Mouse (Mus musculus) ovary, postnatal 36 days (tissue): ENCODE data around the gene Arnt2.

Experiments used
- DNase-seq: peaks from one replicate; pipeline ENCODE4 v3.0.0; 2022; ENCODE audit warnings: low spot score, mixed read lengths

The Arnt2 gene

DNA sequence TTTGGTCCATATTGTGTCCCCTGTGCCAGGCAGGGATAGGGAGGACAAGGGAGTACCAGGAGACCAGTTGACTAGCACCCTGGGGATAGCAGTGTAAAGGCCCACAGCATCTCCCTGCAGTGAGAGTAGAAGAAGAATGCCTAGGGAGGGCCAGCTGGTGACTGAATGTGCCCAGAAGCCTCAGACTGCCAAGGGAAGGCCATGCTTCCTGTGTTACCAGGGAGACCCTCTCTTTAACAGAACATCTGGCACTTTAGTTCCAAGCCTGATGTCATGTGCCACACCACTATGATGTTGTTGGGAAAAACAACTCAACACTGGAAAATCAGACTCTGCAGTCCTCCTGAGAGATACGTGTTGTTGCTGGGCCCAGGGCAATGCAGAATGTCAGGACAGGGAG is 12.7 kb downstream of the Arnt2 start:
- no peak for DNase-seq

DNA sequence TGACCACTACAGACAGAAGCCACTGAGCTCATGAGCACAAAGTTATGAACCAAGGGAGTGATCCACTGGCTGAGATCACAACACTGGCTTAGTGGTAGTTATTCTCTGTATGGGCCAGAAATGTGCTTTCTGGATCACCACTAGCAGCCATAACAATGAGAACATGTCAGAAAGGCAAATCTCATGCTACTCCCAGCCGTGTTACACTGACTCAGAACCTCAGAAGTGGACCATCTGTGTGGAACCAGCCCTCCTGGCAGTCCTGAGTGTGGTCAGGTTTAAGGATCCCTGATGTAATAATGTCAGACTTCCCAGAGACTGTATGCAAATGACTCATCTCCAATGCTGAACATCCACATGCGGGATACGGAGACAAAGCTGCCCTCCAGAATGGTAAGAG is 13.4 kb downstream of the Arnt2 start:
- no peak for DNase-seq

DNA sequence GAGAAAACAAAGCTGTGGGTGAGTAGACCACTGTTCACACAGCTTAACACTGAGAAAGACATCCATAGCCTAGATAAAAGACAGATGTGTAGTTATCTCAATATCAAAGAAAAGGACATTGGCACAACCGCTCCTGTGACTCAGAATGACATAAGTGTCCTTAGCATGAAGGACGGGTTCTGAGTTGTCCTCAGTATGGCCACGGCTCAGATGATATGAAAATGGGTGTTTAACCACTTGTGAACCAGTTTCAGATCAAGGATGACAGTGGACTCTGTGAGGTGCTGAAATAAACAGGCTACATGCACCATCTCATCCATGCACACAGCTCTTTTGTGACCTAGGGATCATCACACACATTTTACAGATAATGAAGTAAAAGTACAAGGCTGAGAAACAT is 22.1 kb downstream of the Arnt2 start:
- no peak for DNase-seq

DNA sequence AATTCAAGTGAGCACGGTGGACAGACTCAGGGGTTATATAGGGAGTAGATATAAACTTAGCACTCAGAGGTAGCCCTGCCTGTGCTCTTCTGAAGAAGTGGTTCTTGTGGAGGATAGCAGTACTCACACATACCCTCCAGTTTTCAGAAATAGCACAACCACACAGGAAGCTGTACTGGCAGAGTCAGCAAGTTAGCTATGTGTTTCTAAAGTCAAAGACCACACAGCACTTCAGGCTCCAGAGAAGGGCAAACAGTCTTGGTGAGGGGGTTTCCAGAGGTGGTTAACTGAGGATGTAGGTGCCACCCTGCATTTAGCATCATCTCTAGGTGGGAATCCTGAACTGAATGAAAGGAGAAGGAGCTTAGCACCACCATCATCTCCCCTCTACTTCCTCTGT is 23.5 kb downstream of the Arnt2 start:
- DNase-seq, result no peak

DNA sequence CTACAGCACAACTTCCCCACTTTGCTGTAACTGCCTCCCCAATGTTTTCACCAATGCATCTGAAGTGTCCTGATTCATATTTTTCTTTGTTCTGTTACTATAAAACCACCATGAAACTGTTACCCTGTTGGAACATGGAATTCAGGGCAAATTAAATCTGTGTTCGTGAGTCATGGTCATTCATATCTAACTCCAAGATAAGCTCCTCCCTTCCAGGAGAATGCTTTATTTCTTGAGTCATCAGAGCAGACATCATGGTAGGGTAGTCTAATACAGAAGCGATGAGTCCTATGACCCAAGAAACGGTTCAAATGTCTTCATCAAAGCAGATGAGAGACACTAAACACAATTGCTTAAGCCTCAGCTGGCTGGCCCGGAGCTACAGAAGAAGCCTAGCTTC is 25.2 kb downstream of the Arnt2 start:
- DNase-seq, result no peak

DNA sequence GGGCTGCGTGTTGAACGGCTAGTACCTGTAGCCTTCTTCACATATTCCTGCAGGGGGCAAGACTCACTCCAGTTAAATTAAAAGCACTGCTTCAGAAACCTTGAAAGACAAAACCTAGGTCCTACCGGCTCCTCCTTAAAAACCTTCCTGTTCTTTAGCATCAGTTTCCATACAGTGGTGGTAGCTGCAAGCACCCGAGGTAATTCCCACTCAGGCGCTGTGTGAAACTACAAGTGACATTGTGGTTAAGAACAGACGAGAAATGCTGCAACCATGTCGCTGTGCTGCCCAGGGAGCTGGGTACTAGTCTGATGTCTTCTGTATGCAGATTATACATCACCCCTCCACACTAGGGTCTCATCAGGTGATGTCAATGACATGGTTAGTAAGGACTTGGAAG is 25.9 kb downstream of the Arnt2 start:
- no peak for DNase-seq

DNA sequence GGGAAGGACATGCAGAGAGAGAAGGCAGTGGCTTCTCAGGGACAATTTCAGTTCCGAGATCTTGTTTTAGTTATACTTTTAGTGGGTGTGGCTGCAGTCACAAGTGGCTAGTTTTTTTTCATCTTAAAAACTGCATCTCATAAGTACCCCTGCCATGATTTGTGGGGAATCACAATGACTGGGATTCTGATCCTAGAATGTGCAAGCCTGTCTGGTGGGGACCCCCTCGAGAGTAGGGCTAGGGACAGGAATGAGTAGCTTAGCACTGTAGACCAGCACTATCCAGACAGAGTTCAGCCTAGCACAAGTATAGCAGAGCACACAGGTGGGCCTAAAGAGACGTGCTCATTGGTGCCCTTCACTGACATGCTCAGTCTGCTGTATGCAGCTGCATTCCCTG is 27.6 kb downstream of the Arnt2 start:
- no peak for DNase-seq

DNA sequence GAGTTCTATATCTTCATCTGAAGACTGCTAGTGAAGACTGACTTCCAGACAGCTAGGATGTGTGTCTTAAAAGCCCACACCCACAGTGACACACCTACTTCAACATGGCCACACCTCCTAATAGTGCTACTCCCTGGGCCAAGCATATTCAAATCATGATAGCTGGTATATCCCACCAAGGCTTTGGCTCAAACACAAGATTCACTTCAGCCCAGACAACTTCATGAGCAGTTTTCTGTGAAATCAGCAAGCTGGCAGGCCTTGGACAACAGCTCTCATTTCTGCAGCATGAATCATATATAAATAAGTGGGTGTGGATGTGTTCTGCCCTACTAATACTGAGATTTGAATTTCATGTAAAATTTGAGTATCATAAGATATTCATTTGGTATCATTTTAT is 29.2 kb downstream of the Arnt2 start:
- DNase-seq, result no peak

DNA sequence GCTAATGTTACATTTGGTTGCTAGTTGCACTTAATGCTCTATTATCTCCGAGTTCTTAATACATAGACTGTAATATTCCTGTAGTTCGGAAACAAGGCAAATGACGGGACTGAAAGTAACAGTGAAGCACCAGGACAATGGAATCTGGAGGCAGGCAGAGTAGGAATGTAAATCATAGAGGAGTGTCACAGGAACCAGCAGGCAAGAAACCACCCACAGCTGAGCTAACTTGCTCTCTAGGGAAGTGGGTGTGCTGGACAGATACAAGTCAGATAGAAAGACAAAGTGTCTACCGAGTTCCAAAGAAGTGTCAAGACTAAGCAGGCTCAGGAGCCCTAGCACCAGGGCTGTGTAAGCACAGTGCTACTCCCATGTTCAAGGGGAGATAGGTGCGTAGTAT is 32.6 kb downstream of the Arnt2 start:
- DNase-seq, result no peak

DNA sequence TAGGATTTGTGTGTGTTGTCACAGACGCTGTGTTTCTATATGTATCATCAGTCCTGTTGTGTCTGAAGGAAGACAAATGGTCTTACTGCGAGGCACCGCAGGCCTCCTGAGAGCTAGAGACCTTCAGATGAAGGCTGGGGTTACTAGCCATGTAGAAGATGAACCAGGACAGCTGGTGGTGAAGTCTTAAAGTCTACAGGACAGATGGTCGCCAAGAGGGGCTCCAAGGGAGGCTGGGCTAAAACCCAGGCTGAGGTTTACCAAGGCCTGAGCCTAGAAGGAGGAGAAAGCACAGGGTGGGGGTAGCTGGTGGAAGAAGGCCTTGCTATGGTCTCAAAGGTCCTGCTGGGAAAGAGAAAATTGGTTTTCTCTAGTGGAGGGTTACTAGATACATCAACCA is 36.3 kb downstream of the Arnt2 start:
- no peak for DNase-seq

DNA sequence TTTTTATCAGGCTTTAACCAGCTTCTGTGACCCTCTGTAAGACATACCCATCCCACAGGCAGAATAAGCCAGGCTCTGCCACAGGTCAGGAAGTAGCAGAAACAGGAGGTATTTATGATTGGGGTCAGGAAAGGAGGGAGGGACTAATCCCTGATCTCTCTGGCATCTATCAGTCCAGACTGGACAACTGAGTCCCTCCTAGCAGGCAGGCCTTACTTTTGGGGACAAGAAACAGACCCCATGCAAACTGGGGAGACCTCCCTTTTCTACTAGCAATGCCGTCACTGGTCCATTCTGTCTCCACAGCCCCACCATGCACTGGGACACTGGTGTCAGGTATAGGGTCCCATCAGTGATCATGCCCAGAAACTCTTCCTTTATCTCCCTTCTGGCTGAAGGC is 37.1 kb downstream of the Arnt2 start:
- no peak for DNase-seq

DNA sequence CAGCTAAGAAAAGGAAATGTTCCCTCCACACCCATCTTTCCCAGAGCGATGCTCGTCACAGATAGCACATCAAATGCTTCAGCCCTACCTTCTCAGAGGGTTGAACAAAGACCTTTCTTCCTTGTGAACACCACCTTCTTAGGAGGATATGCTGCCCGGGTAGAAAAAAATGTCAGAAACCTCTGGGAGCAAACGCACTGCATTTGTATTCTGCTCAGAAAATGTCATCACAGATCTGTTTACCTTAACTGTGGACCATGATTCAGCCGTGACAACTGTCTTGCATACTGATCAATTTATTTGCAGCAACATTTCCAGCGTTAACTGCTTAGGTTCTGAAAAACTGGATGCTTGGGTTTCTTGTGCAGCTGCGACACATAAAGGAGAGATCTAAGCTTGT is 37.7 kb downstream of the Arnt2 start:
- no peak for DNase-seq

DNA sequence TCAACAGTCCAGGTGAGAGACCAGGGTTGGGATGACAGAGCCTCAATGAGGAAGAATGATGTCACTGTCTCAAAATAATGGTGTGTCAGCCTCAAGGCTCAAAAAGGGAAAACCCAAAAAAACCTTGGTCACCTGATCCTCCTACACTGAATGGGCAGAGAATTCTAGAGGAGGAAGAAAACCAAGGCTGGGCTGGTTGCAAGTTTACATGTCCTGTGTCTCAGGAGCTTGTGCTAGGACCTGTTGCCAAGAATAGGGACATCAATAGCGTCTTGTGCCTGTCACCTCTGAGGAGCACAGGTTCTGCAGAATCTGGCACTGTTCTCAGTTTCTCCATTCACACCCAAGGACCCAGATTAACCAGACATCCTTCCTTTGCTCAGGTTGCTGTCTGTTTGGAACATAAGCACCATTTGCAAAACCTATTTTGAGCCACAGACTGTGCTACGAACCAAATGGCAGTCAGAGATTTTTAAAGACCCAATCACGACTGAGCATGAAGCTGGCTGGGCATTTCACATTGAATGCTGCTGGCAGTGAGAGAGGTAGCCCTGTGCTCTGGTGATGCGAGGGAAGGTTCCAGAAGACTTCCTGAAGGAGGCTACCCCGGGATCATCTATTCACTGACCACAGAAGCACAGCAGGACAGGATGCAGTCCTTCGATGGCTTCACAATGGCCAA is 38.9 kb downstream of the Arnt2 start:
- no peak for DNase-seq

DNA sequence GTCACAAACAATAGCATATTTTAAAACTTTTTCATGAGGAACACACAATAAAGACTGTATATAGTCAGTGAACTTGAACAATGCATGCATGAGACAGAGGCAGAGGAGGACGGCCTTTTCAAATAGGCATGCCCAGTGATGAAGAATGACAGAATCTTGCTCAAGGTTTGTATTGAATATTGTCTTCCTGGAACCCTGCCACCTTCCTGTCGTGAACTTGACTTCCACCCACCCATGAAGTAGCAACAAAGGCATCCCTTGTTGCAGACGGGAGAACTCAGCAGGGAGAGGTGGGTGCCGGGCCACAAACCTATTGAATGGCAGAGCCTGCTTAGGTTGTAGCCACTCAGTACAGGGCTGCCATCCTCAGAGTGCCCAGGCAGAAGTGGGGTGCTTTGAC is 43.7 kb downstream of the Arnt2 start:
- DNase-seq, result no peak

DNA sequence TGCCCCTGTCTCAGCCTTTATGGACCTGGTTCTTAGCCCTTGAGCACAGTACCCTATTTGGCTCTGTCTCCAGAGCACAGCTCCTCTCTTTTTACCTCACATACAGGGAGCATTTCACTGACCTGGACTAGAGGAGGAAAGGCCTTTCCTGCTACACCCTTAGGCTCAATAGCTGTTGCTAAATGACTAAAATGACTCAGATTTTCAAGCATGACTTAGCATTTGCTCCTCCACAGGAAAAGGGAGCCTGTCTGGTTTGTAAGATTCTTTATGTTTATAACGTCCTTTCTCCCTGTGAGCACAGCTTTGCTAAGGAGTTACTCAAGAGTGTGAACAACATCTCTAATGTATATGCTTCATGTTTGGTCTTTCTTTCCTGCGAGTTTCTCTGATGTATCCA is 47.3 kb downstream of the Arnt2 start:
- DNase-seq, result no peak

DNA sequence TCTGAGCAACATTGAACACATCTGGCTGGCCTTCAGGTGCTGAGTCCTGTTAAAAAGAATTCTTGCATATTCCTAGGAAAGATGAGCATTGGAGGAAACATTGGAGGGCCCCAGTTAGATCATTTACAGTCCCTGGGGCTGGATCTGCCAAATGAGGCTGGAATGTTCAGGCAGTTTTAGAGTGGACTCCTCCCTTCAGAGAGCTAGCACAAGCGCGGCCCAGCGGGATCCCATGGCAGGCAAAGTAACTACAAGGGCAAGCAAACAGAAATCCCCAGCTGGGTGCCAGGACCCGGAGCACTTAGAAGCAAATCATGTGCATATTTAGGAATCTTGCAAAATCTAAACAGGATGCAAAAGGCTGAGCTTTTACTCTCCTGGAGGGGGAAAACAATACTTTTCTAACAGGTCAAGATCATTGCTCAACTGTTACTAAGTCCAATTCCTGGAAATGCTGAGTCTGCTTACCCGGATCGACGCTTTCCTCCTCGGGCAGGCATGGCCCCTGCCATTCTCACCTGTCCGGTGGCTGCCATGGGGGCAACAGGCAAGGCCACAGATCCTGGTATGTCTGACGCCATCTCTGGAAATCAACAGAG is 48.8 kb downstream of the Arnt2 start:
- DNase-seq, result no peak

DNA sequence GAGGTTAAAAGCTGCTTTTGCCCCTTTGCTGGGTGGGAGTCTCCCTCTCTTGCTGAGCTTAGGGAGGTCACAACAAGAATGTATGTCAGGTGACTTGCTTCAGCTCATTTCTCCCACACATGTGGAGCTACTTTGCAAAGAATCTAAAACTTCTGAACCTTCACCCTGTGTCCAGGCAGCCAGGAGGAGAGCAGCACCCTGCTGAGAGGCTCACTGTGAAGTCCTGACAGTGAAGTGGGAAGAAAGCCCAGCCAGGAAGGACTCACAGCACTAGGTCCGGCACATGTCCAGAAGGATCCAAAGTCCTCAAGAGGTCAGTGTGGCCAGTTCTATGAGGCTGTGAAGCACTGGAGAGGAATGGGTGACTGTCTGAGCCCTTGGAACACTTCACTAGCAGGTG is 51.5 kb downstream of the Arnt2 start:
- no peak for DNase-seq

DNA sequence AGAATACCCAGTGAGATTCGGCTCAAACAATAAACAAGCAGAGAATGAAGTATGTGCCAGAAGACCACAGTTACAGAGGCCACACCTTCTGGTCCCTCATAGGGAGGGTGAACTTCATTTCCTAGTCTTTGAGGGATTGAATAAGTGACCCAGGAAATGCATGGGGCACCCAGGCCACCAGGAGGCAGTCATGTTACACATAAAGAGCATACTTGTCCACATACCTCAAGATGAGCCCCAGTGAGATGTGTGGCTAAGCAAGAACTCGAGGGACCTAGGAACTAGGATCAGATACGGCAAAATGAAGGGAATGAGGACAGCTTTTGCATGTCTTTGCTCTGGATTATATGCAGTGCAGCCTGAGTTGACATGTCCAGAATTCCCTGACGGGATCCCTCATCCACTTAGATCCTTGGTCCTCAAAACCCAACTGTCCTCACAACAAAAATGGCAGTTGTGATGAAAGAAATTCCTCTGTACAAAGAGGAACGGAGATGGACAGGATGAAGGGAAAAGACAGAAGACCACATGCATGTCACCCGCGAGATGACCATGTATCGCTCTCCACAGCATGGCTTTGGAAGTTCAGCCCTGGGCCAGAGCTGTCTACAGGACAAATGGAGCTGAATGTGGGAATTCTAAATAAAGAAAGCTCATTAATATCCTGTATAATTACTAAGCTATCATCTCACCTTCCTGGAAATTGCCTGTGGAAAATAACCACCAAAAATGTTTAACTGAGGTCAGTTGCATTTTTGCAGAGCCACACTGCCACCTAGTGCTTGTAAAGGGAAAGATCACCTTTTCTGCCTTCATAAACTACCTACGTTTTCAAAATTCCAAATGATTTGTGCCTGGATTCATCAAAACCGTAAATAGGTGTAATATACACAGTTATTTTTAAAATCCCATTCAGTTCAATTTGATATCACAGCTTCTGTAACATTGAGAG is 54.1 kb downstream of the Arnt2 start:
- DNase-seq, result peak; percentile 54

DNA sequence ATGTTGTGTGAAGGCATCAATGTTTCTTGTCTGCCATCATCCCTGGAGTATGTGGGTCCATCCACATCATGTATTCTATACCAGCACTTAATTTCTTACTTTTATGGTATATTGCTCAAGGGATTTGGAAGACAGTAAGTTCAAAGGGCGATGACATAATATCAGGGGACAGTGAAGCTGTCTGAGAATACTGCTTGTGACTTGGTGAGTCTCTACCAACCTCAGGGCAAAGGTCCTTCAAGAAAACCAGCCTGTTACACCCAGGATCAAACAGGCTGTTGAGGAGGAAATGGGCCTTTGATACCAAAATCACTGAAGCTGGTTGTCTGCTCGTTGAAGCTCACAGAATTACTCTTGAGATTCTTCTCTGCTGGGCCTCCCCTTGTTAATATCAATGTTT is 55.1 kb downstream of the Arnt2 start:
- DNase-seq, result no peak

DNA sequence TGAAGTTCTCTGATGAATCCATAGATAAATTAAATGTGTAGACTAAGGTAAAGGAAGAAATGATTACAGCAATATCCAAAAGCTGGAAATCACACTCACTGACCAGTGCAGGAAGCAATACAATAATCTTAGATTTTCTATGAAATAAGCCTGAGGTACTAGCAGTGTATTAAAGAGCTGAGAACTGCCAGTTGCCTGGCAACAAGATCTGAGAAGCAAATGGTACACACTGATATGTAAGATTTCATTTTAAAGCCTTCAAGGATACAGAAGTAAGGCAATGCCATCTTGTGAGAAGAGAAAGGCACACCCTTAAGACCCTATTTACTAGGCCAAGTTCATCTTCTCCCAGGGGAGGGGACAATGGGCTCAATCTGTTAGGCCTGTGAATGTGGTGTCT is 59.4 kb downstream of the Arnt2 start:
- DNase-seq, result no peak

DNA sequence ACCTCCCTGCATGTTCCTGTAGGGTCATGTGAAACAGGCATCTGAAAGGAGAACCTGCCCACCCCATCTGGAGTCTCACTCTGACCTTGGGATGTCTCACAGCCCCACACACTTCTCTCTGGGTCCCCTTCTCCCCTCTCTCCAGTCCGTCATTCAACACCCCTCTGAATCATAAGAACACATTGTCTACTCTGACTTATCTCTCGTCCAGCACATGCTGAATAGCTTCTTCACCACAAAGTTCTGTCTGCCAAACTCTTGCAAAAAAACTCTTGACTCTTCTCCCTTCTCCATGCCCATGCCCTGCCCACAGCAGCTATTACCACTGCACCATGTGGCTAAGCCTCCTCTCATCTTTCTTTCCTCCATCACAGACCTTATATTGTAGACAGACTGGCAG is 60.0 kb downstream of the Arnt2 start:
- no peak for DNase-seq

DNA sequence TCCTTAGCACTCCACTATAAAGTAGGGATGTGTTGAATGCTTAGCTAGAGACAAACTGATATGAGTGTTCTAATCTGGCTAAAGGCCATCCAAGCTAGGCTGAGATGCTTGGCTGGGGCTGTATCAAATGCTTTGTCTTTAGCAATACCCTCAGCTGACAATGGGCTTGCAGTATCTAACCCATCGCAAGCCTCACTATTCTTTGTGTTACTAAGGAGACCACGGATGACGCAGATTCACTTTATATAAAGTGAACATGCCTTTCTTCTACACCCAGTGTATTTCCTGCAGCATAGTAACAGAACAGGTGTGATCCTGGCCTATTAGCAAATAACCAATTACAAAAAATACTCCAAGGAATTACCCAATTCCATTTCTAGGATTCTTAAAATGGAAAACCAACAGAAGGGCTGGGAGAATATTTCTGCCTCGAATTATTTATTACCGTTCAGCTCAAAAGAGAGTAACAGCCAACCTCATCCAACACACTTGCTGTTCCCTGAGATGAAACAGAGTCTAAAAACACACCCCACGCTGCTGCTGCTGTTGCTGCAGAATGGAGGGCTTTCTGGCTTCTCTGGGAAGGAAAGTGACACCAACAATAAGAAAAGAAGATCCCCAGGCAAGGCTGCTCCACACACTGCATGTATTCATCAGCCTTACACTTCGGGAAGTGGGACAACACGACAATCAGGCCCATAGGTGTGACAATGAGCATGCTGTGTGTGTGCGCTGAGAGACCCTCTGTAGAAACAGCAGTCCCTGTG is 61.6 kb downstream of the Arnt2 start:
- DNase-seq, result no peak

DNA sequence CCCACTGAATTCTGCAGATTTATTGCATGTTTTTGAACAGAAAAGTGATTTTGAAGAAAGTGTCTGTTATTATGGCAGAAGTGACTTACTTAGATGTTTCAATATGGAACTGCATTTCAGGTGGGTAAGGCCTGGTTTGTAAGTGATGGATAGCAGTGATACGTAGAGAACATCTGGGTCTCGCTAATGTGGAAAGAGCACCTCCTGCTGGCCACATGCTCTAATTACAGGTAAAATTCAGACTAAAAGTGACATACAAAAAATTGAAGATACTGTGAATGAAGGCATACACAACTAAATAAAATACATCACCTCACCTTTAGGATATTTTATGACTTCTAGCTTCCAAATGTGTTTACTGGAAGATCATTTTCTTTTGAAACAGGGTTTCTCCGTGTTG is 66.8 kb downstream of the Arnt2 start:
- no peak for DNase-seq
